Mouse (Mus musculus) 3134 (cell line): ENCODE measurements around the gene Pmel.

Experiments
- DNase-seq: peaks from one replicate; pipeline ENCODE4 v3.0.0-alpha.2; 2011; ENCODE audit warnings: low spot score; ENCODE audit not compliant: insufficient read length; ENCODE audit errors: extremely low read depth

Pmel gene

DNA sequence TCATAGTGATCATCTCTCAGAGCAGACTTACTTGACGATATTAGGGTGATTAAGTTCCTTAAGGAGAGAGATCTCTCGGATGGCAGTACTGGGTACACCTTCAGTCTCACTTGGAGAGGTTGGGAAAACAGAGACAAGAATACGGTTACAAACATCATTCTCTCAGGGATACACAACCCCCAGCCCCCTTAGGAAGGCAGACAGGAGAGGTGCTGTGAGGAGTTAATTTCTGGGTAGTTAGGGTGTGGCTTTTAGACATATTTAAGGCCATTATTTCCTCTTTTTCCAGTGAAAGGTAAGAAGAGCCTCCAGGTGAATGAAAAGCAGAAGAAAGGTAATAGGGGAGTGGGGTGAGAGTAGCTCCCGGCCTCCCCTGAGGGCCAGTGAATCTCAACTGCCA lies at the start of gene Pmel:
Pmel (plus strand) TSS at position 301 of the 400 bp plus-strand sequence.
- DNase-seq = no peak

DNA sequence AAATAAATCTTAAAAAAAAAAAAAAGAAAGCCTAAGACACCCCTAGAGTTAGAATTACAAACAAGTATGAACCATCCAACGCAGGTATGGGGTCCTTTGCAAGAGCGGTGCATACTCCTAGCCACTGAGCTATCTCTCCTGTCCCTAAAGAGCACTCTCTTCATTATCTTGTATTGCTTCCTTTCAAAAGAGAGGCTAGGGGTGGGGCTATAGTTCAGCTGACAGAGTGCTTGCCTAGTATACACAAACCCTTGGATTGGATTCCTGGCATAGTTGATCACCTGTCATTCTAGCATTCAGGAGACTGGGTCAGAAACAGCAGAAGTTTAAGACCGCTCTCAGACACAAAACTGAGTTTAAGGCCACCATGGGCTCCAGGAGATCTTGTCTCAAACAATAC lies 48.7 kb upstream of the Pmel start:
- no peak for DNase-seq

DNA sequence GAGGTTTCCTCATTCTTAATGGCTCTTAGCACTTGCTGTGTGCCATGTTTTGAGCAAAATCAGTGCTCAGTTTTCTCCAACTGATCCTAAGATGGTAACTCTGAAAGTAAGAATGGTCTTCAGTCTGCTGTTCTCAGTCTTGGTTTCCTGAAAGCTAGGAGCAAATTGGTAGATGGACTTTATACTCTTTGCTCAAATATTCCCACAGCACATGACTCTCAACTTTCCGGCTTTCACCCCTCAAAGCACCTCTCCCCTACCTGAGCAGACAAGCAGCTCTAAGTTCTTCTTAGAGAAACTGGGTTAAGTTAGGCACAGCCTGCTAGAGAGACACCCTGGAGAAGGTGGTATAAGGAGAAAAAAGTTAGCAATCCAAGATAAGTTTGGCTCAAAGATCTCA lies 47.3 kb upstream of the Pmel start:
- no peak for DNase-seq

DNA sequence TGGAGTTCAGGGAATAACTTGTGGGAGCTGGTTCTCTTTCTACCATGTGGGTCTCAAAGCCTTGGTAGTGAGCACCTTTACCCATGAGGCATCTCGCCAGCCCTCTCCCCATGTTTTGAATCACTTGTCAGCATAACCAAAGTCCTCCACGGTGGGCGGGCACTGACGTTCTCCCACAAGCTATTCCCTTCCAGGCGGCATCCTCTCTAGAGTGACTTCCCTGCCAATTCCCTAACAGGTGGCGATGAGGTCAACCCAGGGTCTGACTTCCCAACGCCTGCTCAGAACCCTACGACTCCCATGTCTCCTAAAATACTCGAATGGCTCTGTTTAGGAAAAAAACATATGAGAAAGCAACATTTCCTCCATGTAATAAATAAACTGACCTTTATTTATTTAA lies 46.2 kb upstream of the Pmel start:
- no peak for DNase-seq

DNA sequence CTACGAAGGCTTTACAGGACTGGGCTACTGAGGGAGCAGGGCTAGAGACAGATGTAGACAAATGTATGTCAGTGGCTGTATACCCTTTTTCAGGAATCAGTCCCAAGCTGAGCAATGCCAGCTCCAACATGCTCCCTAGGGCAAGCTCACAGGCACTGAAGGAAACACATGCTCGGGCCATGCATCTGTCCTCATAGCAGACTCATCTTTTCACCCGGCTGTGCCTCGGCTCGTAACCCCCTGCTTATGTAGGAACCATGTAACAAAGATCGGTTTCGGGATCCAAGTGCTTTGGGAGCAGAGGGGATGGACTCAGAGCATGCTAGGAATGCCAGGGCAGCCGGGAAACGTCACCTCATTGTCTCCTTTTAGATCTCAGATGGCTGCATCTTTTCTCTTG lies 44.5 kb upstream of the Pmel start:
- DNase-seq = no peak

DNA sequence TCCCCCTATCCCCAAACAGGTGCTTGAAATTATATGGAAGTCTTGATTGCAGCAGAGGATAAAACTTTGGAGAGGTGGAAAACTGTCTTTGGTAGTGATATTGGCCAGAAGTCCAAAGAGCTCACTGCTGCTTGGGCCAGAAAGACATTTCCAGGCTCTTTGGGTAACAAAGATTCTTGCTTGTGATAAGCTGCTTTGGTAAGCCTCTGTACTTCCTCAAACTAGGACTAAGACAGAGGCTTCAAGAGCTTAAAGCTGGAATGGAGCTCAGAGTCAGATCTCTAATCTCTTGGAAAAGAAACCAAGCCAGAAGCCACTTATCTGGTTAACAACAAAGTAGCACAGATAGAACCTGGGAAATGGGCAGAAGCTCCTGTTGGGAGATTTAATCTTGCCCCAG lies 41.5 kb upstream of the Pmel start:
- DNase-seq = no peak

DNA sequence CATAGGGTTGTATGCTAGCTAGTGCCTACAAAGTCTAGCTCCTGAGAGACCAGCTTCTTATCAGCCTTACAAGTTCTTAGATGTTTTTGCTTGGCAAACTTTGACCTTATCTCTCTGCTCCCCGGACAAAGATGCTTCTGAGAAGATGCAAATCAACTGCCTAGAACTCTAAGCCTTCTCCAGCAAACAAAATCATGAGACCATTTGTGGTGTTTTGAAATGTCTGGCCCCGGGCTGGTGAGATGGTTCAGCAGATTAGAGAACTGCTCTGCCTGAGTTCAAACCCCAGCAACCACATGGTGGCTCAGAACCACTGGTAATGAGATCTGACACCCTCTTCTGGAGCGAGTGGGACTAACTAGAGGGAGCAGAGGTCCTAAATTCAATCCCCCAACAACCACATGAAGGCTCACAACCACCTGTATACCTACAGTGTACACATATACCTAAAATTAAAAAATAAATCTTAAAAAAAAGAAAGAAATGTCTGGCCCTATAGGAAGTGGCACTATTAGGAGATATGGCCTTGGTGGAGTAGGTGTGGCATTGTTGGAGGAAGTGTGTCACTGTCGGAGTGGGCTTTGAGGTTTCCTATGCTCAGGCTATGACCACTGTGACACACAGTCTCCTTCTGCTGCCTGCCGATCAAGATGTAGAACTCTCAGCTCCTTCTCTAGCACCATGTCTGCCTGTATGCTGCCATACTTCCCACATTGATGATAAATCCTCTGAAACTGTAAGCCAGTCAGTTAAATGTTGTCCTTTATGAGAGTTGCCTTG lies 40.4 kb upstream of the Pmel start:
- no peak for DNase-seq

DNA sequence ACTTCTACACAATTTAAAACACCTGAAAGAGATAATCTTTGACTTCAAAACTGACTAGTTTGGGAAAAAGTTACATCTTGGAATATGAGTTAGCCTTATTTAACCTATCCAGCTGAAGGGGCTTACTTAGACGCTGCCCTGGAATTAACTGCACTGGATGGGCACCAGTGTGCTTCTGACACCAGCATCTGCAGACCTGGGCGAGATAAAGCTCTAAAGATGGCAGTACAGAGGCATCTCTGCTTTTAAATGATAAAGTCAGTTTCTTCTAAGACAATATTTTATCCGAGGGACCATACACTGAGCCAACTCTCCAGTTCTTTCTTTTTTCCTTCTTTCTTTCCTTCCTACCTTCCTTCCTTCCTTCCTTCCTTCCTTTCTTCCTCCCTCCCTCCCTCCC lies 39.2 kb upstream of the Pmel start:
- DNase-seq = no peak

DNA sequence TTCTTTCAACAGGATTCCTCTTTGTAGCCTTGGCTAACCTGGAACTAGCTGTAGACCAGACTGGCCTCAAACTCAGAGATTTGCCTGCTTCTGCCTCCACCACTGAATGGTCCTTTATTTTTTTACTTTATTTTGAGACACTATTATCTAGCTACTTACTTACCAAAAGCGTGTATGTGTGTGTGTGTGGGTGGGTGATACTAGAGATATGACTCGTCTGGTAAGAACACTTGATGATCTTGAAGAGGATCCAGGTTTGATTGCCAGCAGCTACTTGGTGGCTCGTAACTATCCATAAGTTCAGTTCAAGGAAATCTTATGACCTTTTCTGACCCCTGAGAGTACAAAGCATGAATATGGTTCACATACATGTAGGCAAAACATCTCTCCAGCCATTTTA lies 38.7 kb upstream of the Pmel start:
- DNase-seq = no peak

DNA sequence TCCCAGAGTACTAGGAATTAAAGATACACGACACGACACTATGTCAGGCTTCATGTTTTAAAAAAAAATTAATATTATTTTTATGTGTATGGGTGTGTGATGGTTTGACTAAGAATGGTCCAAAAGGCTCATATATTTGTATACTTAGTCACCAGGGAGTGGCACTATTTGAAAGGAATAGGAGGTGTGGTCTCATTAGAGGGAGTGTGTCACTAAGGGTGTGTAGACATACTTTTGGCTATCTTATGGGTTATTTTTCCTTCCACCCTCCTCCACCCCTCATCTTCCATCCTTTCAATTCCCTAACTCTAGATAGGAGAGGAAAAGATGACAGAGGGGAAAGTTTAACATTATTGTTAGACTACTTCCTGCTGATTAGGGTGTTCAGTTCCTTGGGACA lies 38.2 kb upstream of the Pmel start:
- DNase-seq = no peak

DNA sequence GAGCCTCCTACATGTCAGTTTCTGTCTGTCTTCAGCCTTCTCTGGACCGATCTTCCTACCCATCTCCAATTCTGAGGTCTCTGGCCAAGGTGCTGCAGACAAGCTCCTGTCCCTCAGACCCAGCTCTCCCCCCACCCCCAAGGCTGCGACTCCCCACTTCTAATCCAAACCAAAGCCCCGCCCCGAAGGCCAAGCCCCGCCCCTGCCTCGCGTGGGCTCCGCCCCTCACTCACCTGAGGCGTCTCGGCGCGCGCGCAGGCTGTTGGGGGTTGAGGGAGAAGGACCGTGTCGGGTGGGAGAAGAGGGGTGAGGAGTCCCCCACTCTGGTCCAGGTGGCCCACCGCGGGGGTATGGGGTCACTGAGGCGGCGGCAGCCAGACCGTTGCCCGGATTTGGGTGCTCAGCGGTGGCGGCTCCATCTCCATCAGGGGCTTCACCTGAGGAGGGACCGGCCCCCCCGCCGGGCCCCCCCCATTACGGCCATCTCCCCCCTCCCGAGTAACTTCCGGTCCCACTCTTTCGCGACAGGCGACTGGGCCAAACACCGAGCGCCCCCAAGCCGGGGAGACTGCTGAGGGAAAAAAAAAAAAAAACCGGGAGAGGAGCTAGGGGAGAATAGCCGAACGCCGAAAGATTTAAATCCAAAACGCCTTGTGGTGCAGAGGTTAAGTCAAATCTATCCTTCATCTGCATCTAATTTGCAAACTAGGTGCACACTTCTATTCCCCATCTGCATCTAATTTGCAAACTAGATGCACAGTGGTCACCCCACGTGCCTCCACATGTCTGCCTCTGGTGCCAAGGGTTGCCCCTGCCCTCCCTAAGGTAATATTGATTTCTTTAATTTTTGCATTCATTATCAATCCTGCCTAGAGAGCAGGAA lies 35.0 kb upstream of the Pmel start:
- no peak for DNase-seq

DNA sequence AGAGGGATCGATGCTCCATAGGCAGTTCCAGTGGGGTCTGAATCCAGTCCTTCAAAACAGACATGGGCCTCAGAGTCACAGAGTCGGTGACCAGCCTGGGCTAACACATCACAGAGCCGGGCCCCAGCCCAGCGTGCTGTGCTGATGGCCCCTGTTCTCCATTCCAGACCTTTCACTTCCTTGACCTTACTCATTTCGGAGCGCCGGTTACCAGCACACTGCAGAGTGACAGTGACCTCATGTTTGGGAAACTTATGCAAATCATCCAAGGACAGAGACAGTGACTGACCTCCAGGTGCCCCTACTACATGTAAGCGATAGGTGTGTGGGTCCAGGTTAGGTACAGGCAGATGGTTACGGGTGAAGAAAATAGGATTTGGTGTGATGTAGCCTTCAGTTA lies 32.8 kb upstream of the Pmel start:
- DNase-seq = no peak

DNA sequence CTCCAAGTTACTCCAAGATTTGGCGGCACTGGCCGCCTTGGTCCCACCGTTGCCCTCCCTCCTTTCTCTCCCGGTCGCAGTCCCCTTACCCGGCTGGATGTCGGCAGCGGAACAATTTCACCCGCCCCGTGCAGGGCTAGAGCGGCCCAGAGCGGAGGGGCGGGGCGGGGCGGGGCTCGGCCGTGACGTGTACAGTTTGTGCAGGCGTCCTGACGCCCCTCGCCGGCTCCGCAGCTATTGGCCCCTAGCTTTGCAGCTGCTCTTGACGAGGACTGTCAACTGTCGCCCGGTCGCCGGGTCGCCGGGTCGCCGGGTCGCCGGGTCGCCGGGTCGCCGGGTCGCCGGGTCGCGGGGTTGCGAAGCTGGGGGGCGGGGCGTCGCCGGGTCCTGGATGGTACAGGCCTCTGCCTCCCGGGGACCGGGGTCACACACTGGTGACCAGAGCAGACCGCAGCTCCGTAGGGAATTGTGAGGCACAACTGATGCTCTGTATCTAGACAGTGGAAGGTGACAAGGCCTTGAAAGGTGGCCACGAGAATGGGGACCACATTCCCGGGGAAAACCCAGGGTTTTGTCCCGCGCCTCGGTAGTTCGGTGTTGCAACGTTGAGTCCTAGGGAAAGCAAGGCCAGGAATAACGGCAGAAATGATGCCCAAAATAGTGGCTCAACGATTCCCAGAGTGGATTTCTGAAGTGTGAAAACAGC lies 30.1 kb upstream of the Pmel start, which contains the start of gene Suox:
Suox (minus strand) TSS at position 311 of the 706 bp plus-strand sequence.
- DNase-seq = peak; percentile 84

DNA sequence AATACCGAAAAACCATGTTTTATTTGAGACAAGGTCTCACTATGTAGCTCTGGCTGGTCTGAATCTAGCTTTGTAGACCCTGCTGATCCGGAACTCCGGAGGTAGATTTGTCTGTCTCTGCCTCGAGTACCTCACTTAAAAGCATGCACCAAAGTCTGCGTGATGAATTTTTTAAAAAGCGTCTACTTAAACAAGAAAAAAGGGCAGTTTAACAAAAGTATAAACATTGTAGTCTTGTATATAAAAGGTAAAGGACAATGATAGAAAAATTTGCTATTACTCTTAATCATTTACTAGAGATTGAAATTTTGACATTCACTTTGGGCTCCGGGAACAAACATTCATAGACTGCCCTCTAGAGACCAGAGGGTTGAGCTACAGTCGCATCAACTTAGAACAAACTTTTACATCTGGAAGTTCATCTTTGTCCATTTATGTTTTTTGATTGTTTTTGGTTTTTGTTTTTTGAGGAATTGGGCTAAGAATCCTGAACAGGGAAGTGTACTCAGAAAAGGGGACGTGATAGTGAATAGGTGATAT lies 29.5 kb upstream of the Pmel start:
- DNase-seq = no peak

DNA sequence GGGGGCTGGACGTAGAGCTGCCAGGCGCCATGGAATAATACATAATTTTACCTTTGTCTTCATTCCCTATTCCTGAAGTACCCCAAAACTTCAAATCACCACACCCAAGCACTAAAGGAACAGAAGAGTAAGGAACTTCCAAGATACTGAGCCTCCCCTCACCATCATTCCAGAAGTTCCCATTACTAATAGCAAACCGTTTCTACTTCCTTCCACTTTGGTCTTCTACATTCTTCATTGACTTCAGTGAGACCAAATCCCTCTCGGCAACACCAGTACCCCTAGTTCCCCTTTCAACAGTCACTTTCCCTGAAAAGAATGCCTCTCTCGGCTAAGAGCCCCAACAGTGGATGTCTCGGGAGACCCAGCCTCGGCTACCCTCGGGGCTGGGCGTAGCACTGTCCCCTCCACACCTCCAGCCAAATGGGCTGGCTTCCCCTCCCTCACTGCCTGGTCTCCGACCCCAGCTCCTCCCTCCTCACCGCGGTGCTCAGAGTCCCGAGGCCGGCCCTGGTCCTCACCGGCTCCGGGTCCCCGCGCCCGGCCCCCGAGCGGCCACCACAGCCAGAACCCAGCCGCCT lies 8.5 kb upstream of the Pmel start:
- no peak for DNase-seq

DNA sequence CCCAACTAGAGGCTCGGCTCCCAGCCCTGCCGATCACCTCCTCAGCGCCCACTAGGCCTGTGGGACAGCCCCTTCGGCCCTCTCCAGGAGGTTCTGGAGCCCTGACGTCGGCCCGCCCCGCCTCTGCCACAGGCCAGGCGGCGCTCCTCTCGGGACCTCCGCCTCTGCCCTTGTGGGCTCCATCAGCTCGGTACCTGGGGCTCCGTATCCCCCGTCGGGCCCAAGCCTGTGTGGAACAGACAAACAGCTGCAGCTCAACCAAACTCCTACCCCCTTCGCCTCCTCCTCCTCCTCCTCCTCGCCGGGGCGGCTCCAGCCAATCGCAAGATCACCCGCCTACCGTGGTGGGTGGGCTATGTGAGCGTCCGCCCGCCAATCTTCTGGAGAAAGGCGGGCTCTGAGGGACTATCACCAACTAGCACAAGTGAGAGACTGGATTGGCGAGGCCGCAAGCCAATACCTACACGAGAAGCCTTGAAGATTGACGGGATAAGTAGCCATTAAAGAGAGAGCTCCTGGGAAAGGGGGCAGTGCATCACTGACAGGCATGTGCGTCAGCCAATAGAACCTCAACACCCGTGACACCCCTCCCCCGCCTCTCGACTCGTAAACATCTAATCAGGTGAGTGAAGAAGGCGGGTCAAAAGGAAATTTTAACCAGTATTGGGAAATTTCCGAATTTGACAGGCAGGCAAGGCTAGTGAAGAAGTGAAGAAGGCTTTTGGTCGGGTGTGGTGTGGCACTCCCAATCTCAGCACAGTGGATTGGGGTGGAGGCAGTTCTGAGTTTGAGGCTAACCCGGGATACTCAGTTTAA lies 7.8 kb upstream of the Pmel start, which contains the start of gene Rab5b:
Rab5b (minus strand) TSS at position 273 of the 816 bp plus-strand sequence.
- peak; percentile 98 for DNase-seq

DNA sequence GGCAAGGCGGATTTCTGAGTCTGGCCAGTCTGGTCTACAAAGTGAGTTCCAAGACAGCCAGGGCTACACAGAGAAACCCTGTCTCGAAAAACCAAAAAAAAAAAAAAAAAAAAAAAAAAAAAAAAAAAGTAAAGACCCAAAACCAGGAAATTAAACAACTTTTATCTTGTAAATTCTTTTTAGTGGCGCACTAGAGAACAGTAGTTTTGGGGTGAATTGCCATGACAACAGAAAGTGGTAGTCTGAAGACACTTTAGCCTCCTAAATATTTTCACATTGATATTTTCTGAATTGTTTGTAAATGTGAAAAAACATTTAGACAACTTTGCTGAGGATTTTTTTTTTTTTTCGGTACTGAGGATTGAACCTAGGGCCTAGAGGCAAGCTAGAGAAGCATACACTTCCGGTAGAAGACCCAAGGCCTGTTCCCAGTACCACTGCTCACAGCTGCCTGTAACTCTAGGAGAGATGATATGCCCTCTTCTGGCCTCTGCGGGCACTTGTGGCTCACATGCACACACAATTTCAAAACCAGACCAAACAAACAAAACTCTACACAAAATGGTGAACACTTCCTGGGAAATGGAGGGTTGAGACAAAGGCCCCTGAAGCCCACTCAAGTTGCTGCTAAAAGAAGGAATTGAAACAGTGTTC lies 6.8 kb upstream of the Pmel start:
- no peak for DNase-seq

DNA sequence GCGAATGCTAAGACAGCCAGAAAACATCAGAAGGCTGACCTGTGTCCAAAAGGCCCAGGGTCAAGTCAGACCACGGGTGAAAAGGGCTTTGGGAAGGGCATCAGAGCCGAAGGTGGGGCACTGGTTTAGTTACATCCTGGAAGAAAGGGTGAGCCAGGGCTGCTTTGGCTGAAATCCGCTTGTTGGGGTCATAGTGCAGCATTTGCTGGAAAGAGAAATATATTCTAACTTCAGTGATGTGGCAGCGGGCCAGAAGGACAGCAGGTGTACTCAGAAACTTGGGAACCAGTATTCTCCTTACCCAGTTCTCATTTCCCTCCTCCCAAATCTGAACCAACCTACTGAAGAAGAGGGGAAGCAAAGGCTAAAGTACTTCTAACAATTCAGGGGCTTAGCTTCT lies 5.0 kb upstream of the Pmel start:
- no peak for DNase-seq

DNA sequence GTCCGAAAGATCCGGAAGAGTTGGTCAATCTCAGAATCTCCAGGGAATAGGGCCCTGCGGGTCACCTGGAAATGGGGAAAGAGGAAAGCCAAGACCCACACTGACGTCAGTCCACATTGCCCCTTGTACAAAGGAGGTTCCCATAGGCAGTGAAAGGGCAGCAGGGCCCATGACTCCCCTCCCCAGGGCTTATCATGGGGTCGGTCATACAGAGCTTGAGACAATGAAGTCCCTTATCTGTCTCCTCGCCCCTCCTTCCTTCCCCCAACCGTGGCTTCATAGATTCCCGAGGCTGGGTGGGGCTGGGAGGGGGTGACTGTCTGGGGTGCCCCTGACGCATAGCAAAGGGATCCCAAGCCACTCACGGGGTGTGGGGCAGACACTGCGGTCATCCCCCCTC lies 4.4 kb upstream of the Pmel start:
- DNase-seq = no peak
